Mouse (Mus musculus) liver, embryonic 14.5 days (tissue): ENCODE results near the gene Ift140.
A peak's percentile ranks its signal among the peaks of the same experiment; 100 is the strongest.

Experiments used
- CTCF ChIP-seq: IDR thresholded peaks from 2 replicates; pipeline ENCODE4 v1.5.1; 2016; ENCODE audit warnings: antibody characterized with exemption, low read depth, control low read depth
- EP300 ChIP-seq: IDR thresholded peaks from 2 replicates; pipeline ENCODE4 v1.6.1; 2016; ENCODE audit warnings: antibody characterized with exemption, low read depth

DNA sequence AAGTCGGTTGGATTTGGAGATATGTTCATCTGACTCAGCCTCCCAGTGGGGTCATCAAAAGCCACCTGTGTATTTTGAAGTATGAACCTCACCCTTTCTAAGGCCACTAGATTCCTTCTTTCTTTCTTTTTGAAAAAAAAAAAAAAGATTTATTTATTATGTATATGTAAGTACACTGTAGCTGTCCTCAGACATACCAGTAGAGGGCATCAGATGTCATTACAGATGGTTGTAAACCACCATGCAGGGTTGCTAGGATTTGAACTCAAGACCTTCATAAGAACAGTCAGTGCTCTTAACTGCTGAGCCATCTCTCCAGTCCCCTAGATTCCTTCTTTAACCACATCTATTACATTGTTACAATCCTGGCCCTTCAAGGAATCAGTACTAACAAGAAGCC, 114.2 kb downstream of the Ift140 start:
- TF ChIP-seq CTCF, result peak; percentile 38; the same call in 1 of the 2 replicates
- TF ChIP-seq EP300, result no peak
